ENCODE assay signal across 39 mouse cellular contexts in the genomic region with DNA sequence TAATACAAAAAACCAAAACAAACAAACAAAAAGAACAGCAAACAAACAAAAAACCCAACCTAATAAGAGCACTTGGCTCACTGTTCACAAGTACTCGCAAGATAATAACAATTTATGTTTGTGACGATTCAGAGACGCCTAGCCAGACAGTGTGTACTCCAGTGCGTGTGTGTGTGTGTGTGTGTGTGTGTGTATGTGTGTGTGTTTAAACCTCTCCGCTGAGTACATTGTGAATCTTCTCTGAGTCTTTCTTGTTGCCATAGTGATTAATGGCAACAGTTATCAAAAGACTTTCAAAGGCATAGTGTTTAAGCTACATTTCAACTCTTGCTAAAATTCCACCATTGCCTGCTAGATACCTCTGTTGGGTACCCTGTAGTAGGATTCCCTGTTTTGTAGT. TPM values are rescaled to one million over a fixed set of nuclear protein-coding genes. Genes with fewer than 3 reads are reported as not detected.
"Had no signal": no experiment of that assay in that cellular context is flagged by ENCODE, and none has a peak within 500 bp of the region (broad histone marks: within the 10 kb centered on the region; RNA-seq: fewer than 3 reads in every experiment).

No protein-coding gene starts in this region.

- H3K36me3 ChIP-seq: heart, embryonic 13.5 days; heart, embryonic 15.5 days; hindbrain, embryonic 10.5 days; hindbrain, embryonic 12.5 days; limb, embryonic 13.5 days; limb, embryonic 15.5 days; liver, embryonic 13.5 days had no signal

- ATAC-seq: hindbrain, embryonic 16.5 days; inflammation-experienced regulatory T-cells, adult 6 months; intestine, embryonic 15.5 days; intestine, postnatal 0 days had no signal

- H3K4me1 ChIP-seq: hindbrain, embryonic 10.5 days; hindbrain, embryonic 12.5 days; limb, embryonic 13.5 days; limb, embryonic 15.5 days had no signal

- H3K9ac ChIP-seq: heart, embryonic 13.5 days; heart, embryonic 15.5 days; hindbrain, embryonic 12.5 days; intestine, embryonic 15.5 days; limb, embryonic 13.5 days; limb, embryonic 15.5 days; liver, embryonic 13.5 days had no signal

- H3K27me3 ChIP-seq: heart, embryonic 15.5 days; hindbrain, embryonic 12.5 days; intestine, embryonic 15.5 days; limb, embryonic 13.5 days; limb, embryonic 15.5 days; liver, embryonic 13.5 days had no signal

- H3K4me3 ChIP-seq: gastrocnemius, adult 2 months; heart, adult 2 months; heart, embryonic 13.5 days; heart, embryonic 15.5 days; hindbrain, embryonic 10.5 days; hindbrain, embryonic 12.5 days; intestine, embryonic 15.5 days; limb, embryonic 13.5 days; limb, embryonic 15.5 days; liver, embryonic 13.5 days had no signal

- H3K4me2 ChIP-seq: heart, embryonic 11.5 days; heart, embryonic 13.5 days; heart, embryonic 15.5 days; hindbrain, embryonic 12.5 days; intestine, embryonic 15.5 days; limb, embryonic 13.5 days; limb, embryonic 15.5 days; liver, embryonic 13.5 days had no signal

- H3K27ac ChIP-seq: gastrocnemius, adult 2 months; heart, adult 2 months; heart, embryonic 13.5 days; heart, embryonic 15.5 days; hindbrain, embryonic 10.5 days; hindbrain, embryonic 12.5 days; intestine, embryonic 15.5 days; limb, embryonic 13.5 days; limb, embryonic 15.5 days; liver, embryonic 13.5 days had no signal

- DNase-seq: gastrocnemius, adult 2 months; gastrocnemius, postnatal 10 days; gastrocnemius, postnatal 25 days; heart, adult 2 months; heart, postnatal 4 days; kidney, adult 18-20 months; kidney, adult 8-10 months; kidney, postnatal 10 days; kidney, postnatal 25 days; kidney, postnatal 4 days; layer of hippocampus, adult 9-11 months; layer of hippocampus, postnatal 36 days; left cerebral cortex, postnatal 4 days; liver, embryonic 13.5 days had no signal

- H3K9me3 ChIP-seq: heart, embryonic 13.5 days; heart, embryonic 15.5 days; hindbrain, embryonic 10.5 days; hindbrain, embryonic 12.5 days; intestine, embryonic 15.5 days; limb, embryonic 13.5 days; limb, embryonic 15.5 days; liver, embryonic 13.5 days had no signal

RNA-seq across cellular contexts. Expression of gene Nipal1, which starts 16.5 kb away (rescaled TPM):
- total RNA-seq: gastrocnemius, adult 2 months; gastrocnemius, postnatal 25 days; granulocyte monocyte progenitor cell, adult 5-6 weeks; heart, adult 2 months; heart, postnatal 25 days; layer of hippocampus, adult 8-10 months; layer of hippocampus, postnatal 14 days; layer of hippocampus, postnatal 36 days; left cerebral cortex, adult 18-20 months; left cerebral cortex, adult 8-10 months; left cerebral cortex, postnatal 10 days; left cerebral cortex, postnatal 25 days had no signal
- polyA plus RNA-seq: heart, adult 2 months; heart, postnatal 0 days had no signal

RNA-seq across cellular contexts. Expression of gene Cnga1, which starts 20.1 kb away (rescaled TPM):
- total RNA-seq: gastrocnemius, adult 2 months; gastrocnemius, postnatal 10 days; gastrocnemius, postnatal 25 days; gastrocnemius, postnatal 4 days; granulocyte monocyte progenitor cell, adult 5-6 weeks; heart, adult 2 months; heart, postnatal 25 days; heart, postnatal 4 days; layer of hippocampus, adult 8-10 months; layer of hippocampus, postnatal 14 days; layer of hippocampus, postnatal 36 days; left cerebral cortex, adult 18-20 months; left cerebral cortex, adult 8-10 months; left cerebral cortex, postnatal 10 days; left cerebral cortex, postnatal 25 days; left cerebral cortex, postnatal 4 days had no signal
- polyA plus RNA-seq: frontal cortex, adult 2 months; heart, adult 2 months; heart, embryonic 11.5 days; heart, embryonic 13.5 days; heart, embryonic 15.5 days; heart, postnatal 0 days; hindbrain, embryonic 10.5 days; hindbrain, embryonic 12.5 days; hindbrain, embryonic 16.5 days; intestine, embryonic 15.5 days; intestine, postnatal 0 days; kidney, embryonic 14.5 days; kidney, embryonic 16.5 days; limb, embryonic 11.5 days; limb, embryonic 13.5 days; limb, embryonic 15.5 days; liver, embryonic 13.5 days had no signal
